Mouse (Mus musculus): ENCODE measurements around the gene Hyls1. TPM values are rescaled to one million over a fixed set of nuclear protein-coding genes. Genes with fewer than 3 reads are reported as not detected.

Gene Hyls1
- total RNA-seq, 4 experiments from 2014 or later, result 14.8 to 16.2 (median 15.3) TPM

GRCm38 (mm10) chr9:35544666-35545065 is 25.5 kb downstream of the Hyls1 start:
- DNase-seq (ENCODE audit: low spot score in 2 of 2), result no peak

- no peak for DNase-seq (ENCODE audit: low spot score in 2 of 2)
Observed at GRCm38 (mm10) chr9:35543099-35543860, 26.9 kb downstream of the Hyls1 start.

- DNase-seq (ENCODE audit: low spot score in 2 of 2), result no peak
Observed at GRCm38 (mm10) chr9:35541941-35542340, 28.3 kb downstream of the Hyls1 start.

GRCm38 (mm10) chr9:35541488-35541887 is 28.7 kb downstream of the Hyls1 start:
- peak; percentile 49 to 82 for DNase-seq (ENCODE audit: low spot score in 2 of 2)

- no peak for DNase-seq (ENCODE audit: low spot score in 2 of 2)
Observed at GRCm38 (mm10) chr9:35541024-35541423, 29.2 kb downstream of the Hyls1 start.

GRCm38 (mm10) chr9:35539001-35539750 is 31.0 kb downstream of the Hyls1 start:
- no peak for DNase-seq (ENCODE audit: low spot score in 2 of 2)

GRCm38 (mm10) chr9:35535876-35536275 is 34.3 kb downstream of the Hyls1 start:
- no peak for DNase-seq (ENCODE audit: low spot score in 2 of 2)

GRCm38 (mm10) chr9:35535110-35535509 is 35.1 kb downstream of the Hyls1 start:
- peak; percentile 38 to 42 for DNase-seq (ENCODE audit: low spot score in 2 of 2)

GRCm38 (mm10) chr9:35533266-35533665 is 36.9 kb downstream of the Hyls1 start:
- DNase-seq (ENCODE audit: low spot score in 2 of 2), result no peak

- no peak for DNase-seq (ENCODE audit: low spot score in 2 of 2)
Observed at GRCm38 (mm10) chr9:35529796-35530195, 40.4 kb downstream of the Hyls1 start.

- DNase-seq (ENCODE audit: low spot score in 2 of 2), result no peak
Observed at GRCm38 (mm10) chr9:35529141-35529540, 41.1 kb downstream of the Hyls1 start.

- peak; percentile 69 to 79 for DNase-seq (ENCODE audit: low spot score in 2 of 2)
Observed at GRCm38 (mm10) chr9:35523941-35524411, 46.2 kb downstream of the Hyls1 start.

- peak; percentile 68 to 69 for DNase-seq (ENCODE audit: low spot score in 2 of 2)
Observed at GRCm38 (mm10) chr9:35523541-35523940, 46.7 kb downstream of the Hyls1 start.

- no peak for DNase-seq (ENCODE audit: low spot score in 2 of 2)
Observed at GRCm38 (mm10) chr9:35522821-35523515, 47.2 kb downstream of the Hyls1 start.

GRCm38 (mm10) chr9:35522241-35522640 is 48.0 kb downstream of the Hyls1 start:
- DNase-seq (ENCODE audit: low spot score in 2 of 2), result no peak

- DNase-seq (ENCODE audit: low spot score in 2 of 2), result no peak
Observed at GRCm38 (mm10) chr9:35520631-35521348, 49.4 kb downstream of the Hyls1 start.

GRCm38 (mm10) chr9:35518169-35518568 is 52.0 kb downstream of the Hyls1 start, which contains the start of gene Gm1113:
Gene Gm1113 (minus strand): TSS chr9:35518269.
- no peak for DNase-seq (ENCODE audit: low spot score in 2 of 2)

- no peak for DNase-seq (ENCODE audit: low spot score in 2 of 2)
Observed at GRCm38 (mm10) chr9:35516711-35517110, 53.5 kb downstream of the Hyls1 start.

GRCm38 (mm10) chr9:35516182-35516581 is 54.0 kb downstream of the Hyls1 start:
- no peak for DNase-seq (ENCODE audit: low spot score in 2 of 2)

GRCm38 (mm10) chr9:35513900-35514299 is 56.3 kb downstream of the Hyls1 start:
- no peak for DNase-seq (ENCODE audit: low spot score in 2 of 2)

All from layer of hippocampus, adult 8-10 months (tissue).